Mouse (Mus musculus) cerebellum, postnatal 4 days (tissue): ENCODE results near the gene Neu1.
"Not testable (repeated sequence)": the region's sequence is repeated elsewhere in the genome, so short reads cannot be mapped to it uniquely, and the experiment has no call there.

ENCODE experiments used
- DNase-seq, 2 experiments: peaks; one replicate each; pipeline ENCODE4 v3.0.0; 2022; ENCODE audit warnings: low spot score in 2 of 2, mixed read lengths in 1 of 2

Gene Neu1

GRCm38 (mm10) chr17:34965627-34966026, 34.6 kb downstream of the Neu1 start:
- DNase-seq = no peak

- DNase-seq = not testable (repeated sequence)
These were observed 38.8 kb downstream of the Neu1 start, which contains the start of gene Gm20481 for GRCm38 (mm10) chr17:34969822-34970221. Gene Gm20481 (plus strand): TSS chr17:34969912.

GRCm38 (mm10) chr17:34970850-34971249, 39.8 kb downstream of the Neu1 start:
- DNase-seq = not testable (repeated sequence)

GRCm38 (mm10) chr17:34971694-34972068, 40.6 kb downstream of the Neu1 start:
- not testable (repeated sequence) for DNase-seq

GRCm38 (mm10) chr17:34972069-34972749, 41.2 kb downstream of the Neu1 start, which contains the start of the genes Hspa1a and Hspa1l:
Gene Hspa1a (minus strand): TSS chr17:34972156.
Gene Hspa1l (plus strand): TSS chr17:34972703.
- DNase-seq = peak; percentile 39 to 56

GRCm38 (mm10) chr17:34975581-34976492, 44.8 kb downstream of the Neu1 start:
- DNase-seq = no peak

GRCm38 (mm10) chr17:34977000-34977399, 45.9 kb downstream of the Neu1 start:
- no peak for DNase-seq

- DNase-seq = no peak
These were observed 47.2 kb downstream of the Neu1 start for GRCm38 (mm10) chr17:34978239-34978638.

GRCm38 (mm10) chr17:34979631-34980030, 48.6 kb downstream of the Neu1 start:
- DNase-seq = no peak

GRCm38 (mm10) chr17:34980655-34981054, 49.6 kb downstream of the Neu1 start:
- DNase-seq = no peak

- peak; percentile 58 to 81 for DNase-seq
These were observed 50.7 kb downstream of the Neu1 start, which contains the start of gene Lsm2 for GRCm38 (mm10) chr17:34981690-34982180. Gene Lsm2 (plus strand): TSS chr17:34981862.

- no peak for DNase-seq
These were observed 51.3 kb downstream of the Neu1 start for GRCm38 (mm10) chr17:34982328-34982727.

- DNase-seq = no peak
These were observed 53.2 kb downstream of the Neu1 start for GRCm38 (mm10) chr17:34984218-34984617.
